Mouse (Mus musculus) NIH3T3 (cell line): ENCODE measurements at regions not wholly inside any gene's neighbourhood (a gene's known extent, or its start where the extent isn't known, plus 50 kb on each side); places are given as distances from the start of the nearest gene placed in this dataset.

Experiments used
- DNase-seq: peaks from one replicate; pipeline ENCODE4 v3.0.0-alpha.2; 2012; ENCODE audit warnings: low read depth

DNA sequence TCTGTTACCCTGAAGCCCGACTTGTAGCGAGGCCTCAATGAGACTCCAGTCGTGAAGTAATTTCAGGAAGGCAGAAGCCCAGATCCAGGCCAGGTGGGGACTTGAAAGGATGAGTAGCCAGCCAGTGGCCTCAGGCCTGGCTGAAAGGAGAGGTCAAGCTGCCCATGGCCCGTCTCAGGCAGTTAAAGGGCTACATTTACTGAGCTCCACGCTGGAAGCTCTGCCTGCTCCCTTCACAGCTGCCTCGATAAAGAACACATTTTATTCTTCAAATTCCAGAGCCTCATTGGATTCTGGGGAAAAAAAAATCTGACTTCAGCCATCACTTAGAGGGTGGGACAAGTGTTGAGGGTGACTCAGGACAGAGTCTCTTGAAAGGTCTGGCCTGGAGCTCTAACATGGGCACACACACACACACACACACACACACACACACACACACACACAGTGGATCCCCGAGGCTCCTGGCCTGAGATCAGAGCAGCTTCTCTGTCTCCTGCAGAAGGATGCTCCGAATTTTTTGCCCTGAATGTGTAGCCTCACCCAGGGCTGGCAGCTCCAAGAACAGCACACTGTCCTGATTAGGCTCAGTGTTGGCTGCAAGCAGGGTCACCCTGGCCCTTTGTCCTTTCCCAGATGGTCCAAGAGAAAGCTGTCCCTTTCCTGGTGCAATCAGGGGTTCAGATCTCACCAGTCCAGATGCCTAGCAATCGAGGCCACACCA lies 53.0 kb downstream of the Gadd45g start:
- peak; percentile 32 for DNase-seq

DNA sequence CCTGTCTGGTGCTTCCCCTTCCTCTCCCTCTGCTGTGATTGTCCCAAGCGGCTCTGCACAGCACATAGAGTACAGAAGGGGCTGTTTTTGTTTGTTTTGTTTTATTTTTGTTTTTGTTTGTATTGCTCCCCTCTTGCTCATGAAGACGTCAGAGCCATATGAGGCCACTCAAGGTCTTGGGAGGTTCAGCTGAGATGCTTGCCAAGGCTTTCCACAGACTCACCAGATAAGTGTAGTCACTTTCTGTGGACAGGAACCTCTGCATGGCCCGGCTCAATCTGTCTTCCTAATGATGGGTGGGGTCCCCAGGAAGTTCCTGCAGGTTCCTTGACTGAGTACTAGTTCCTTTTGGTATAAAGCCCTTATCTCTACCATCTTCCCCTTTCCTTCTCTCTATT lies 53.6 kb downstream of the Gadd45g start:
- DNase-seq: no peak

DNA sequence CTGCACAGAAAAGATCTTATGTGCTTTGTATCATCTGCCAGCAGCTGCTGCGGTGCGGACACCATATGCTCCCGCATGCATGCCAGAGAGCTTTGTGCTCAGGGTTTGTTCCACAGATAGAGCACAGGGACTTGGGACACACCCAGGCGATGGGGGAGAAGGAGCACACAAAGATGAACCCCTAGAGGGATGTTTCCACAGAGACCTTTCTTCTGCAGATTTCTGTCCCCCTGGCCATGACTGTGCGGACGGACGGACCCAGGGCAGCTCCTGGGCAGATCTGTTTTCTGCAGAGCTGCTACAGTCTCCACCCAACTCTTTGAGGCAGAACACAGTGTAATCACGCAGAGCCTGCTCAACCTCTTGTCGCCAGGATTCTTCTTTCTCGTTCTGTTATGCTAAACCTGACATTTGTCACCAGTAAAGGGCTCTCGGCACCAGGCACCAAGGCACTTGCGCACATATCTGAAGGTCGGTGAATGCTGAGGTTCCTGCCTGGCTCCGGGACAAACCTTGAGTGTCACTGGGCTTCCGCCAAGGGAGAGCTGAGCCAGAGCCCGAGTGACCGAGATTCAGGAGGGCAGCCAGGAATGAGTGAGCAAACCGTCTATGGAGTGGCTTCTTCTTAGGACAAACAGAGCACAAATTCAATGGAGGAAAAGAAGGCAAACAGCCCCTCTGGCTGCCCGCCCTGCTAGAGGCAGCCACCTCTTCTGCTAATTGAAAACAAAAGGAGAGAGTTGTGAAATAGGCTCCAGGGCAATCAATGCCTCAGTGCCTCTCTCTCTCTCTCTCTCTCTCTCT lies 56.2 kb downstream of the Gadd45g start:
- peak; percentile 84 for DNase-seq

DNA sequence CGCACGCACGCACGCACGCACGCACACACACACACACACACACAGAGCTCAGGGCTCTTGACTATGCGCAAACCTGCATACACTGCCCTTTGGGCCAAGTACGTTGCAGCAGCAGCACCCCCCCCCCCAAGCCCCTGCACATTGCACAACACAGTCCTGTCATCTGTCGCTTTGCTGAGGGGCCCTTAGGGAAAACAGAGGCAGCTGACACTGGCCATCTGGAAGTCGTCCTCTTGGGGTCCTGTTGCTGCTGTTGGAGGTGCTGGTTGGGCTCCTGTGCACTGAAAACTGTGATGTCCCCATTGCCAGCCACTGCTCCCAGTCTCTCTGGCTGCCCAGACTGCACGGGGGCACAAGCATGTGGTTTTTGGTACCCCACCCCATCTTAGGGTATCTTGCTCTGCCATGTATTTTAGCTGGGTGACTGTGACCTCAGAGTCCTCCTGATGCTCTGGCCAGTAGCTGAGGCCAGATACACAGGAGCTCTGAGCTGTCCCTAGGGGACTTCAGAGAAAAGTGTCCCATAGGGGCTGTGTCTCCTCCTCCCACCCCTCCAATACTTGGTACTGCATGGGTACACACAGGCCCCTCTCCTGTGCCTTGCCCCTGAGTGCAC lies 57.0 kb downstream of the Gadd45g start:
- no peak for DNase-seq

DNA sequence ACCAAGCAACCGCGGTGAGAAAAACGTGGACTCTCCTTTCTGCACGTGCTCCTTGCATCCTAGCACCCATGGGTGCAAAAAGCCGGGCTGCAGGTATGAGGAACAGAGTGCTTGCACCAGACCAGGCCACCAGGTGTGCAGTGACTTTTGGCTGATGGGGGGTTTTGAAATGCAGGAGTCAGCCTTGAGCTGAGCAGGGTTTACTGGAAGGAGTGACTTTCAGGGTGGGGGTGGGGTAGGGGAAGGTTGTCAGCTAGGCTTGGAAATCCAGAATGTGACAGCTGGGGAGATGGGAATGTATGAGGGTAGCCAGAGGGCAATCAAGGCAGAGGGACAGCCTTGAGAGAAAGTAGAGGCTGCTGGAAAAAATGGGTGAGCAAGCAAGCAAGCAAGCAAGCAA lies 58.8 kb downstream of the Gadd45g start:
- DNase-seq: no peak

- DNase-seq: no peak
Observed at GRCm38 (mm10) chr13:51906103-51906502, 59.6 kb downstream of the Gadd45g start.

- no peak for DNase-seq
Observed at GRCm38 (mm10) chr13:51908514-51908913, 62.0 kb downstream of the Gadd45g start.

DNA sequence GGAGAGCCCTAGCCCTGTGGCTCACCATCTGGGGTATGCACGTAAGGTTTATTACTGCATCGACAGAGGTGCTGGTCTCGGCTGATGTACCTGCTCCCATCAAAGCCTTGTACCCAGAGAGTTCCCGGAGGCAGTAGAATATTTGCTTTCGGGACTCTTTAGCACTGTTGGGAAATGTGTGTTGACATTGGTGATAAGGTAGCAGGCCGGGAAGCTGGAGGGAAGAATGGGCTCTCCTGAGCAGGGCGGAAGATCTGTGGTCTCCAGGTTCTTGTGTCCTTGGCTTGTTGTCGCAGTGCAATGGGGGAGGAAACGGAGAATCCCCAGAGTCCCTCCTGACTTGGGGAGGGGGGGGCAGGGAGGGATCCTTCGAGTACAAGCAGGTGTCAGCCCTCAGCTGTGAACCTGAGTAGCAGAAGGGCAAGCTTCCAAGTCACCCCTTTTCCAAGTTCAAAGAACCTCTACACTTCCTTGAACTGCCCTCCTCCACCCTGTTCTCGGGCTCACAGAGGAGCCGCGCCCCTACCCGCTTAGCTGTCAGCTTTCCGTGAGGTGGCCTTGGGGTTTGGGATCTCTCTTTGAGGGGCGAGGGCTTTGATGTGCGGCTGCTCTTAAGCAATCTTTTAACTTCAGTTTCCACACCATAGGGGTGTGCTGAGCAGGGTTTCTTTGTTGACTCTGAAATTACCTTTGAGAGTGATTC lies 65.0 kb downstream of the Gadd45g start:
- DNase-seq: no peak

- DNase-seq: no peak
Observed at GRCm38 (mm10) chr13:51912477-51912876, 66.0 kb downstream of the Gadd45g start.

- DNase-seq: no peak
Observed at GRCm38 (mm10) chr13:51912994-51913393, 66.5 kb downstream of the Gadd45g start.

DNA sequence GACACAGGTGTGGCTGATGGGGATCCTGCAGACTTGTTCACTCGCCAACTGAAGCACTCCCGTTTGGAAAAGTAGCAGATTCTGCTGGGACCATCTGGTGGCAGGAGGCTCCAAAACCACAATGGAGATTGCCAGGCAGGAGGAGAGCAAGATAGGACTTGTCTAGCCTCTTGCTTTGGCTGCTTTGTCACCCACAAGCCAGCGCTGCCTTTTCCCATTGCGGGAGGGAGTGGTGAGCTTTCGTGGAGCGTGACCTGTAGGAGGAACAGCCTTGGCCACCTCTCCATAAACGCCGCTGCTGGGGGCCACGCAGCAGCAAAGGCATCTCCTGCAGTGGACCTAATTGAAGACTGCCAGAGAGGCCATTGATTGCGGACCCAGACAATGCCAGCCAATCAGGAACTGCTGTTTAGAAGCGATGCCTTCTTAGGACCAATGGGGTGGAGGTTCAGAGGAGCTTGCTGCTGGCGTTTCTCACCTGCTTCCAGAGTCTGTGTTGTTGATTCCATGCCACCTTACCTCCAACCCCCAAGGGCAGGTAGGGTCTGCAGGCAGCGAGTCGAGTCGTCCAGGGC lies 70.3 kb downstream of the Gadd45g start:
- no peak for DNase-seq

DNA sequence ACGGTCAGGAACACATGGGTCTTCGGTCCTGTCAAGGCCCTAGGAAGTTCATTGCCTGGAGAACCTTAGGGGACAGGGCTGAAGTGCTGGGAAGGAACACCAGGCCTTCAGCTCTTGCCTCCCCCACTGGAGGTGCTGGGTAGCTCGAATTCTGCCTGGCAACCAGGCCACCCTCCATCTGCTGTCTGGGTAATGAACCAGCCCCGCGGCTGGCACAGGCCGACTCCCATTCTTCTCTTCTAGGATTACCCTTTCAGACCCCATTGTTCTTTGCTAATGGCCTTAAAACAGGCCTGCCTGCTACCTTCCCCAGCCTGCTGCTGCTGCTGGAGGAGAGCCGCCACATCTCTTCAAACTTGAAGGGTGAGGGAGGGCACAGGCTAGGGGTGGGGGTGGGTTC lies 71.2 kb downstream of the Gadd45g start:
- DNase-seq: no peak

GRCm38 (mm10) chr13:51918108-51918507 lies 71.6 kb downstream of the Gadd45g start:
- DNase-seq: no peak

GRCm38 (mm10) chr13:51918781-51919170 lies 72.3 kb downstream of the Gadd45g start:
- DNase-seq: no peak

- no peak for DNase-seq
Observed at GRCm38 (mm10) chr13:51919171-51919793, 72.8 kb downstream of the Gadd45g start.

DNA sequence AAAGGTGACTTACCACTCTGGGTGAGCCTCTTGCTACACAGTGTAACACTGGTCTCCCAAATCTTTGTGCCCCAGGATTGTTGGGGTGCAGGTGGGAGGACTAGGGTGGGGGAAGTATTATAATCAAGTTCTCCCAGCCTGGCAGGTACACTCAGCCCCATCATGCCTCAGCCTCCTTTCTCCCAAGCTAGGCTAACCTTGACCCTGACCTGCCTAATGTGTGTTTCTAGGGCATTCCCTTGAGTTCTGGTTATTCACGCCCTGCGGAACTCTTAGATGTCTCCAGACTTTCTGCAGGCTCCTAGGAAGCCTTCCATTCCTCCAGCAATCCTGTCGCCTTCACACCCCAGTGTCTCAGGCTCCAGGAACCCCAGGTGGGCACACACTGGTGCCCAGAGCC lies 73.5 kb downstream of the Gadd45g start:
- no peak for DNase-seq

GRCm38 (mm10) chr13:51920511-51921351 lies 74.3 kb downstream of the Gadd45g start:
- peak; percentile 19 for DNase-seq

- DNase-seq: no peak
Observed at GRCm38 (mm10) chr13:51921550-51921949, 75.1 kb downstream of the Gadd45g start.

- DNase-seq: no peak
Observed at GRCm38 (mm10) chr13:51926764-51927163, 80.3 kb downstream of the Gadd45g start.

DNA sequence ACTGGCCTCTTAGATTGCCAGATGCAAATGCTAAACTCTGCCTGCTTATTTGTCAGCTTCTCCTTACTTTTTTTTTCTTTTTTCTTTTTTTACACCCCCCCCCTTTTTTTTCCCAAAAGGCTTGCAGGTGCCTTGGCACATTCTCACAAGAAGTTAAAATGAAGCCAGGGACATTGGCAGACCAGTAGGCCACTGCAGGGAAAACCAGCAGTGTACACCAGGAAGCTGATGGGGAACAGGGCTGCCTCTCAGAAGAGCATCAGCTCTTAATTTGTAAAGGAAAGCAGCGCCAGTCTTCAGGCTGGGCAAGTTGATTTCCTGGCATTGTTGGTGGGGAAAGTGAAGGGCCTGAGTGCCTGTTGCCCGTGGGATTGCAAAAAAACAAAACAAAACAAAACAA lies 83.3 kb downstream of the Gadd45g start:
- no peak for DNase-seq

DNA sequence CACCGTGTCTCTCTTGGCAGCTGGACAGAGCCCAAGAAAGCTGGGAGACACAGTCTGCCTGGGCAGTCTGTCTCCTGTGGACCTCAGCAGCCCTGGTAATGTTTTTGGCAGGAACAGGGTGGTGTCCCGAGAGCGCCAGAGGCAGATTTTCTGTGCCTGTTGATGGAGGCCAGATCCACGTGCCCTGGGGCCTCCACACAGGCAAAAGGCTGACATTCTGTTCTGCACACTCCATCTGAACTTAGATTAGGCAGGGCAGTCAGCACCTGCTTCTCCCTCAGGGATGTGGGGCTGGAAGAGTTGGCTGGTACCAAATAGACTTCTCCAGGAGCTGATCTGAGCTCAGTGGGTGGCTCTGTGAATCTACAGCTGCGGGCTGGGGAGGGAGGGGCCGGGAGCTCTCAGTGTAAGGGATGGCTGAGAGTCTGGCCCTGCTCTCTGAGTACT lies 83.8 kb downstream of the Gadd45g start:
- DNase-seq: peak; percentile 13
